Mouse (Mus musculus): ENCODE measurements around the gene Ctps2. TPM values are rescaled to one million over a fixed set of nuclear protein-coding genes. Genes with fewer than 3 reads are reported as not detected.

Ctps2 gene
- total and polyA plus RNA-seq, 2 experiments = 4.2 to 15.5 TPM

GRCm38 (mm10) chrX:162913651-162914050 lies 12.6 kb downstream of the Ctps2 start:
- Histone ChIP-seq H3K4me1 (ENCODE audit: control insufficient read depth, insufficient read depth, low read length) (no peaks in the 10 kb centered on the region; the same call in 1 of the 2 replicates), H3K9ac (ENCODE audit: low read depth, low read length) (no peak overlapping the region), H3K4me3 (ENCODE audit: insufficient read depth, low read depth, low read length) (no peak overlapping the region), H3K27me3 (ENCODE audit: control insufficient read depth, insufficient read depth, low read length) (no peaks in the 10 kb centered on the region), H3K36me3 (ENCODE audit: control insufficient read depth, insufficient read depth, low read length) (no peaks in the 10 kb centered on the region; the same call in 1 of the 2 replicates), H3K27ac (replicated peaks; ENCODE audit: insufficient read depth, low read depth, low read length) (no peak overlapping the region), H3K79me2 (ENCODE audit: control insufficient read depth, insufficient read depth, low read length) (no peaks in the 10 kb centered on the region)
- no peak for TF ChIP-seq POLR2A (IDR thresholded peaks at IDR 0.05; ENCODE audit: extremely low read depth, insufficient read depth, low read length)
- TF ChIP-seq CTCF (IDR thresholded peaks at IDR 0.05; ENCODE audit: low read depth, low read length) = no peak
- no peak for DNase-seq (ENCODE audit: extremely low read depth, low read depth, low spot score)
- 45% methylated on average over 3 of the region's 3 CpGs for WGBS

GRCm38 (mm10) chrX:162915697-162916096 lies 14.7 kb downstream of the Ctps2 start:
- H3K4me3 ChIP-seq (ENCODE audit: insufficient read depth, low read depth, low read length) = no peak overlapping the region
- WGBS = 13% methylated on average over 5 of the region's 5 CpGs
- H3K79me2 ChIP-seq (ENCODE audit: control insufficient read depth, insufficient read depth, low read length) = no peaks in the 10 kb centered on the region; the same call in 1 of the 2 replicates
- TF ChIP-seq CTCF (IDR thresholded peaks at IDR 0.05; ENCODE audit: low read depth, low read length) (peak; percentile 53), POLR2A (IDR thresholded peaks at IDR 0.05; ENCODE audit: extremely low read depth, insufficient read depth, low read length) (no peak)
- H3K27ac ChIP-seq (replicated peaks; ENCODE audit: insufficient read depth, low read depth, low read length) = no peak overlapping the region
- no peaks in the 10 kb centered on the region; the same call in 1 of the 2 replicates for H3K4me1 ChIP-seq (ENCODE audit: control insufficient read depth, insufficient read depth, low read length)
- no peak overlapping the region for H3K9ac ChIP-seq (ENCODE audit: low read depth, low read length)
- H3K27me3 ChIP-seq (ENCODE audit: control insufficient read depth, insufficient read depth, low read length) = no peaks in the 10 kb centered on the region
- H3K36me3 ChIP-seq (ENCODE audit: control insufficient read depth, insufficient read depth, low read length) = no peaks in the 10 kb centered on the region; the same call in 1 of the 2 replicates
- peak; percentile 51 for DNase-seq (ENCODE audit: extremely low read depth, low read depth, low spot score)

- H3K9ac ChIP-seq (ENCODE audit: low read depth, low read length) = peak overlapping the region; percentile 50
- H3K4me1 ChIP-seq (ENCODE audit: control insufficient read depth, insufficient read depth, low read length) = peaks cover 6% of the 10 kb centered on the region; the same call in 1 of the 2 replicates
- H3K36me3 ChIP-seq (ENCODE audit: control insufficient read depth, insufficient read depth, low read length) = no peaks in the 10 kb centered on the region
- peak overlapping the region; percentile 49 for H3K27ac ChIP-seq (replicated peaks; ENCODE audit: insufficient read depth, low read depth, low read length)
- H3K4me3 ChIP-seq (ENCODE audit: insufficient read depth, low read depth, low read length) = peak overlapping the region; percentile 40
- no peaks in the 10 kb centered on the region for H3K27me3 ChIP-seq (ENCODE audit: control insufficient read depth, insufficient read depth, low read length)
- no peaks in the 10 kb centered on the region; the same call in 1 of the 2 replicates for H3K79me2 ChIP-seq (ENCODE audit: control insufficient read depth, insufficient read depth, low read length)
- DNase-seq (ENCODE audit: extremely low read depth, low read depth, low spot score) = peak; percentile 70
- 11% methylated on average over 8 of the region's 8 CpGs for WGBS
- TF ChIP-seq POLR2A (IDR thresholded peaks at IDR 0.05; ENCODE audit: extremely low read depth, insufficient read depth, low read length) = no peak
- no peak for TF ChIP-seq CTCF (IDR thresholded peaks at IDR 0.05; ENCODE audit: low read depth, low read length)
Measured at GRCm38 (mm10) chrX:162921487-162922125, 20.6 kb downstream of the Ctps2 start.

- 20% methylated on average over 2 of the region's 2 CpGs for WGBS
- Histone ChIP-seq H3K9ac (ENCODE audit: low read depth, low read length) (no peak overlapping the region), H3K27me3 (ENCODE audit: control insufficient read depth, insufficient read depth, low read length) (no peaks in the 10 kb centered on the region), H3K4me3 (ENCODE audit: insufficient read depth, low read depth, low read length) (no peak overlapping the region), H3K36me3 (ENCODE audit: control insufficient read depth, insufficient read depth, low read length) (peaks cover 2% of the 10 kb centered on the region), H3K27ac (replicated peaks; ENCODE audit: insufficient read depth, low read depth, low read length) (no peak overlapping the region), H3K4me1 (ENCODE audit: control insufficient read depth, insufficient read depth, low read length) (no peaks in the 10 kb centered on the region; the same call in 1 of the 2 replicates), H3K79me2 (ENCODE audit: control insufficient read depth, insufficient read depth, low read length) (no peaks in the 10 kb centered on the region)
- DNase-seq (ENCODE audit: extremely low read depth, low read depth, low spot score) = peak; percentile 17
- no peak for TF ChIP-seq POLR2A (IDR thresholded peaks at IDR 0.05; ENCODE audit: extremely low read depth, insufficient read depth, low read length)
- no peak for TF ChIP-seq CTCF (IDR thresholded peaks at IDR 0.05; ENCODE audit: low read depth, low read length)
Measured at GRCm38 (mm10) chrX:162931467-162931866, 30.4 kb downstream of the Ctps2 start.

- WGBS = 90% methylated on average over 1 of the region's 1 CpGs
- no peak overlapping the region for H3K9ac ChIP-seq (ENCODE audit: low read depth, low read length)
- no peaks in the 10 kb centered on the region for H3K27me3 ChIP-seq (ENCODE audit: control insufficient read depth, insufficient read depth, low read length)
- no peak for DNase-seq (ENCODE audit: extremely low read depth, low read depth, low spot score)
- no peaks in the 10 kb centered on the region for H3K4me1 ChIP-seq (ENCODE audit: control insufficient read depth, insufficient read depth, low read length)
- H3K36me3 ChIP-seq (ENCODE audit: control insufficient read depth, insufficient read depth, low read length) = peaks cover 1% of the 10 kb centered on the region; the same call in 1 of the 2 replicates
- no peaks in the 10 kb centered on the region for H3K79me2 ChIP-seq (ENCODE audit: control insufficient read depth, insufficient read depth, low read length)
- no peak overlapping the region for H3K4me3 ChIP-seq (ENCODE audit: insufficient read depth, low read depth, low read length)
- H3K27ac ChIP-seq (replicated peaks; ENCODE audit: insufficient read depth, low read depth, low read length) = no peak overlapping the region
- TF ChIP-seq POLR2A (IDR thresholded peaks at IDR 0.05; ENCODE audit: extremely low read depth, insufficient read depth, low read length) (no peak), CTCF (IDR thresholded peaks at IDR 0.05; ENCODE audit: low read depth, low read length) (no peak)
Measured at GRCm38 (mm10) chrX:162942027-162942426, 41.0 kb downstream of the Ctps2 start.

Measured in liver, adult 2 months (tissue).